Mouse (Mus musculus) MEL (cell line): ENCODE data around the gene Cux1.

Source experiments
- CTCF ChIP-seq, 3 experiments: IDR thresholded peaks in 2 of 3; conservative IDR thresholded peaks in 1 of 3; 2 replicates each; pipeline ENCODE4 v1.5.1; 2011 to 2012; ENCODE audit warnings: low read length in 3 of 3, low read depth in 2 of 3, mild to moderate bottlenecking in 2 of 3, improper control_type of control experiment in 1 of 3, inconsistent platforms in 1 of 3, mixed read lengths in 1 of 3, moderate library complexity in 1 of 3; ENCODE audit not compliant: control insufficient read depth in 1 of 3, insufficient read depth in 1 of 3, poor library complexity in 1 of 3, severe bottlenecking in 1 of 3
- MAFK ChIP-seq: IDR thresholded peaks from 2 replicates; pipeline ENCODE4 v1.6.1; 2011; ENCODE audit warnings: low read depth, mild to moderate bottlenecking, low read length, improper control_type of control experiment, borderline replicate concordance
- POLR2A ChIP-seq, 2 experiments: IDR thresholded peaks; 2 replicates each; pipeline ENCODE4 v1.6.1; 2011 to 2012; ENCODE audit warnings: low read length in 2 of 2, mild to moderate bottlenecking in 2 of 2, control low read depth in 1 of 2, improper control_type of control experiment in 1 of 2, low read depth in 1 of 2, moderate library complexity in 1 of 2; ENCODE audit not compliant: control insufficient read depth in 1 of 2, insufficient read depth in 1 of 2, poor library complexity in 1 of 2
- POLR2AphosphoS2 ChIP-seq: IDR thresholded peaks from 2 replicates; pipeline ENCODE4 v1.6.1; 2011; ENCODE audit warnings: low read length, improper control_type of control experiment

GRCm38 (mm10) chr5:136326626-136327025, 240.7 kb downstream of the Cux1 start:
- TF ChIP-seq POLR2AphosphoS2 (no peak), MAFK (no peak), CTCF (IDR thresholded peaks at IDR 0.05 in 2 of 3, conservative IDR thresholded peaks at IDR 0.05 in 1 of 3; ENCODE audit: control insufficient read depth in 1 of 3, insufficient read depth in 1 of 3, low read depth in 2 of 3, low read length in 3 of 3, poor library complexity in 1 of 3, severe bottlenecking in 1 of 3) (no peak), POLR2A (IDR thresholded peaks at IDR 0.05; ENCODE audit: control insufficient read depth in 1 of 2, insufficient read depth in 1 of 2, low read depth in 1 of 2, low read length in 2 of 2, poor library complexity in 1 of 2) (no peak)
